Comparison of ENCODE assay signal across 7 mouse cellular contexts in the genomic region with DNA sequence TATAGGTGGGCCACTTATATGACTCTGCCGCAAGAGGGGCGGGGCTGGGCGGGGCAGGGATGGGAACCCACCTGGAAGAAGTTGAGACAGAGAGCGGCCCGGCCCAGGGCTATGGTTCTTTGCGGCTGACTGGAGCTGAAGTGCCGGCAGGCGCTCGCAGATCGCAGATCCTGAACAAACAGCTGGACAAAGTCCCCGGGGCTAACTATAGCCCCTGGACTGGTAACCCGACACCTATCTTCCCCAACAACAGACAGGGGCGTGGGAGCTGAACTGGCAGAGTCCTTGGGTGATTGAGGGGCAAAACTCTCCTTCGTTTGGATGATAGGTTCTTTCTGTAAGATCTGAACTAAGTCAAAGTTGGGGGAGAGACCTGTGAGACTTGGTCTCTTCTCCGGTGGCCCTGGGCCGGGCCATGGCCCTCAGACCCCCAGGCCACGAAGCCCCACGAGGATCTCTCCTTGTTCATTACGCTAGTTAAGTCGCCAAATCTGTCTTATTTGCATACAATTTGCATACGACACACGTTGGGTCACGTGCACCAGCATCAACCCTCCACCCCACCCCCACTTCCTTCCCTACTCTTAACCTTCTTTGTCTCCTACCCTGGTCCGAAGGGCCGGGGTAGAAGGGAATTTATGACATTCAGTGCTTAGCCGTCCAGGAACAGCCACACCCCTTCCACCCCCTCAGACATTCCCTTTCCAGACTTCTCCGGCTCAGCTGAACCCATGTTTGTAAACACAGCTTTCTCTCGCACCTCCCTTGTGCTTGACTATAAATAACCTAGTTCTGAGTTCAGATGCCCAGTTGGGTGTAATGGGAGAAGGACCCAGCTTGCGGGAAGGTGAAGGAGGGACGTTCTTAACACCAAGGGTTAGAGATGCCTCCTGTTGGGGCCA. TPM values are rescaled to one million over a fixed set of nuclear protein-coding genes. Genes with fewer than 3 reads are reported as not detected.
DNase-seq lines count a peak whose midpoint lies in the region; ATAC-seq lines count a peak whose summit lies in the region.

No protein-coding gene starts in this region.

- DNase-seq in brain, adult 2 months (ENCODE audit: low read depth, low spot score) = peak; percentile 16
- DNase-seq in forebrain, embryonic 14.5 days (ENCODE audit: low spot score) = peak; percentile 63
- peak; percentile 82 for DNase-seq in induced T-regulatory cell, adult 2 months (ENCODE audit: low read depth)
- DNase-seq in neural tube, embryonic 11.5 days (ENCODE audit: low spot score) = peak; percentile 63
- DNase-seq in adrenal gland, postnatal 10 days = no peak
- DNase-seq in frontal cortex, postnatal 14 days (ENCODE audit: low spot score in 2 of 2) = no peak

- no peaks in the 10 kb centered on the region for H3K36me3 ChIP-seq in forebrain, embryonic 14.5 days (ENCODE audit: control insufficient read depth, insufficient read depth, low read length)
- no peaks in the 10 kb centered on the region for H3K36me3 ChIP-seq in liver, embryonic 15.5 days (replicated peaks)
- H3K36me3 ChIP-seq in neural tube, embryonic 11.5 days (ENCODE audit: control insufficient read depth, insufficient read depth, low read length) = no peaks in the 10 kb centered on the region

- H3K9me3 ChIP-seq in forebrain, embryonic 14.5 days (replicated peaks; ENCODE audit: control insufficient read depth, low read length) = no peaks in the 10 kb centered on the region
- H3K9me3 ChIP-seq in liver, embryonic 15.5 days (replicated peaks) = no peaks in the 10 kb centered on the region
- no peaks in the 10 kb centered on the region for H3K9me3 ChIP-seq in neural tube, embryonic 11.5 days (ENCODE audit: control insufficient read depth, low read length)

- WGBS in forebrain, embryonic 14.5 days = 3% methylated on average over 30 of the region's 30 CpGs
- WGBS in liver, embryonic 15.5 days (ENCODE audit: insufficient replicate concordance) = 7% methylated on average over 30 of the region's 30 CpGs
- WGBS in neural tube, embryonic 11.5 days = 2% methylated on average over 30 of the region's 30 CpGs

- H3K27ac ChIP-seq in forebrain, embryonic 14.5 days (ENCODE audit: low read depth, low read length) = no peak overlapping the region
- 0 out of 2 replicates have a peak overlapping the region, but pooled peaks have one; percentile 24 for H3K27ac ChIP-seq in liver, embryonic 15.5 days (replicated peaks)
- no peak overlapping the region for H3K27ac ChIP-seq in neural tube, embryonic 11.5 days (ENCODE audit: low read depth, low read length)

- ATAC-seq in forebrain, embryonic 14.5 days = peak; percentile 71
- ATAC-seq in liver, embryonic 15.5 days (ENCODE audit: insufficient read depth) = peak; percentile 56
- peak; percentile 86 for ATAC-seq in neural tube, embryonic 11.5 days (ENCODE audit: insufficient read depth, low FRiP score, low TSS enrichment)

- H3K4me3 ChIP-seq in forebrain, embryonic 14.5 days (ENCODE audit: low read depth, low read length) = 0 out of 2 replicates have a peak overlapping the region, but pooled peaks have one; percentile 2
- H3K4me3 ChIP-seq in liver, embryonic 15.5 days (replicated peaks) = peak overlapping the region; percentile 48
- peak overlapping the region; percentile 21 for H3K4me3 ChIP-seq in neural tube, embryonic 11.5 days (ENCODE audit: low read depth, low read length)

- peak overlapping the region; percentile 17; the same call in 1 of the 2 replicates for H3K9ac ChIP-seq in forebrain, embryonic 14.5 days (ENCODE audit: low read length)
- H3K9ac ChIP-seq in liver, embryonic 15.5 days = peak overlapping the region; percentile 21; the same call in 1 of the 2 replicates
- H3K9ac ChIP-seq in neural tube, embryonic 11.5 days (ENCODE audit: low read length) = peak overlapping the region; percentile 52

- H3K27me3 ChIP-seq in forebrain, embryonic 14.5 days (replicated peaks; ENCODE audit: control insufficient read depth, insufficient read depth, low read length) = no peaks in the 10 kb centered on the region
- peaks cover 30% of the 10 kb centered on the region for H3K27me3 ChIP-seq in liver, embryonic 15.5 days
- no peaks in the 10 kb centered on the region for H3K27me3 ChIP-seq in neural tube, embryonic 11.5 days (ENCODE audit: control insufficient read depth, insufficient read depth, low read length)

- H3K4me2 ChIP-seq in forebrain, embryonic 14.5 days (ENCODE audit: low read length) = peak overlapping the region; percentile 52
- H3K4me2 ChIP-seq in liver, embryonic 15.5 days = peak overlapping the region; percentile 75
- peak overlapping the region; percentile 51 for H3K4me2 ChIP-seq in neural tube, embryonic 11.5 days (ENCODE audit: low read depth)

- H3K4me1 ChIP-seq in forebrain, embryonic 14.5 days (ENCODE audit: control insufficient read depth, insufficient read depth, low read length) = peaks cover 7% of the 10 kb centered on the region; the same call in 1 of the 2 replicates
- peaks cover 37% of the 10 kb centered on the region for H3K4me1 ChIP-seq in liver, embryonic 15.5 days (replicated peaks)
- peaks cover 6% of the 10 kb centered on the region; the same call in 1 of the 2 replicates for H3K4me1 ChIP-seq in neural tube, embryonic 11.5 days (ENCODE audit: control insufficient read depth, insufficient read depth, low read length)

RNA-seq across cellular contexts. Expression of gene Art1, which starts 1.5 kb away (rescaled TPM):
- polyA plus RNA-seq in forebrain, embryonic 14.5 days (2014; fragmentation: Nextera tagmentation; extraction: Ambion mirVana) = 0.30 and 0.56 TPM in 2 replicates
- polyA plus RNA-seq in liver, embryonic 15.5 days (2015; fragmentation: Nextera tagmentation; extraction: Ambion mirVana) = 0.77 and 1.6 TPM in 2 replicates
- 4.8 and 5.0 TPM in 2 replicates for polyA plus RNA-seq in neural tube, embryonic 11.5 days (2014; fragmentation: Nextera tagmentation; extraction: Ambion mirVana)
- total RNA-seq in adrenal gland, postnatal 10 days (2021) = 10 to 100 TPM in 1 of 2 experiments, 1 to 10 TPM in 1; 5.9 to 30.8 TPM

RNA-seq across cellular contexts. Expression of gene Art5, which starts 9.3 kb away (rescaled TPM):
- polyA plus RNA-seq in forebrain, embryonic 14.5 days (2014; fragmentation: Nextera tagmentation; extraction: Ambion mirVana) = 0.98 and 1.0 TPM in 2 replicates
- 0.25 and 0.30 TPM in 2 replicates for polyA plus RNA-seq in liver, embryonic 15.5 days (2015; fragmentation: Nextera tagmentation; extraction: Ambion mirVana)
- 3.8 and 4.7 TPM in 2 replicates for polyA plus RNA-seq in neural tube, embryonic 11.5 days (2014; fragmentation: Nextera tagmentation; extraction: Ambion mirVana)
- 1 to 10 TPM in 1 of 2 experiments, under 1 TPM in 1; 0.51 to 1.4 TPM for total RNA-seq in adrenal gland, postnatal 10 days (2021)

RNA-seq across cellular contexts. Expression of gene Chrna10, which starts 16.6 kb away (rescaled TPM):
- not detected in 2 replicates for polyA plus RNA-seq in forebrain, embryonic 14.5 days (2014; fragmentation: Nextera tagmentation; extraction: Ambion mirVana)
- polyA plus RNA-seq in liver, embryonic 15.5 days (2015; fragmentation: Nextera tagmentation; extraction: Ambion mirVana) = not detected in 2 replicates
- not detected in 2 replicates for polyA plus RNA-seq in neural tube, embryonic 11.5 days (2014; fragmentation: Nextera tagmentation; extraction: Ambion mirVana)
- total RNA-seq in adrenal gland, postnatal 10 days (2021) = not detected

RNA-seq across cellular contexts. Expression of gene Trpc2, which starts 17.1 kb away (rescaled TPM):
- polyA plus RNA-seq in forebrain, embryonic 14.5 days (2014; fragmentation: Nextera tagmentation; extraction: Ambion mirVana) = not detected in 2 replicates
- polyA plus RNA-seq in liver, embryonic 15.5 days (2015; fragmentation: Nextera tagmentation; extraction: Ambion mirVana) = 0.36 TPM in 1 of 2 replicates, not detected in the other
- not detected in 2 replicates for polyA plus RNA-seq in neural tube, embryonic 11.5 days (2014; fragmentation: Nextera tagmentation; extraction: Ambion mirVana)
- under 1 TPM in 1 of 2 experiments, not detected in 1; 0.88 TPM for total RNA-seq in adrenal gland, postnatal 10 days (2021)

RNA-seq across cellular contexts. Expression of gene Xntrpc, which starts 34.5 kb away (rescaled TPM):
- polyA plus RNA-seq in forebrain, embryonic 14.5 days (2014; fragmentation: Nextera tagmentation; extraction: Ambion mirVana) = 0.99 and 1.3 TPM in 2 replicates
- 0.30 TPM in 1 of 2 replicates, not detected in the other for polyA plus RNA-seq in liver, embryonic 15.5 days (2015; fragmentation: Nextera tagmentation; extraction: Ambion mirVana)
- 1.7 and 2.1 TPM in 2 replicates for polyA plus RNA-seq in neural tube, embryonic 11.5 days (2014; fragmentation: Nextera tagmentation; extraction: Ambion mirVana)
- 1 to 10 TPM in 1 of 2 experiments, under 1 TPM in 1; 0.93 to 1.3 TPM for total RNA-seq in adrenal gland, postnatal 10 days (2021)

Comparison
In these comparisons a context has a peak if more than half of its experiments do, and no peak if none do; other contexts are left out.
1. DNase-seq: peak in brain, adult 2 months (single experiment), forebrain, embryonic 14.5 days (single experiment), induced T-regulatory cell, adult 2 months (single experiment) and neural tube, embryonic 11.5 days (single experiment); none in adrenal gland, postnatal 10 days (single experiment) and frontal cortex, postnatal 14 days (0 of 2).
2. Peak in every context shown above with its lines, with median percentiles within 50 percentile points of each other: ATAC-seq, H3K4me2 ChIP-seq, H3K4me3 ChIP-seq and H3K9ac ChIP-seq.